Mouse (Mus musculus) midbrain, embryonic 13.5 days (tissue): Measurements from ENCODE around the gene Wdr91. TPM values are rescaled to one million over a fixed set of nuclear protein-coding genes. Genes with fewer than 3 reads are reported as not detected.

Experiments used
- ATAC-seq: fragments of 200-750 bp; cut with Nextera tagmentation; 2 replicates; pipeline ENCODE4 v1.8.0; 2017; ENCODE audit warnings: mild to moderate bottlenecking, moderate TSS enrichment, moderate library complexity
- H3K27ac ChIP-seq: fragments of 300-500 bp; sonication (generic); 2 replicates; pipeline ENCODE4 v1.5.1; 2015; ENCODE audit warnings: inconsistent platforms, mild to moderate bottlenecking, moderate library complexity
- H3K27me3 ChIP-seq: fragments of 300-500 bp; sonication (generic); 2 replicates; pipeline ENCODE4 v1.6.1; 2015; ENCODE audit warnings: mild to moderate bottlenecking, inconsistent platforms
- H3K36me3 ChIP-seq: fragments of 300-500 bp; sonication (generic); 2 replicates; pipeline ENCODE4 v1.6.1; 2015; ENCODE audit warnings: mild to moderate bottlenecking, inconsistent platforms
- H3K4me1 ChIP-seq: fragments of 300-500 bp; sonication (generic); replicated peaks from 2 replicates; pipeline ENCODE4 v1.6.1; 2015; ENCODE audit warnings: inconsistent platforms
- H3K4me2 ChIP-seq: fragments of 300-500 bp; sonication (generic); replicated peaks from 2 replicates; pipeline ENCODE4 v1.6.1; 2015; ENCODE audit warnings: moderate library complexity, mild to moderate bottlenecking, inconsistent platforms
- H3K4me3 ChIP-seq: fragments of 300-500 bp; sonication (generic); replicated peaks from 2 replicates; pipeline ENCODE4 v1.5.1; 2015; ENCODE audit warnings: mild to moderate bottlenecking, inconsistent platforms
- H3K9ac ChIP-seq: fragments of 300-500 bp; sonication (generic); replicated peaks from 2 replicates; pipeline ENCODE4 v1.6.1; 2015; ENCODE audit warnings: mild to moderate bottlenecking, inconsistent platforms
- H3K9me3 ChIP-seq: fragments of 300-500 bp; sonication (generic); 2 replicates; pipeline ENCODE4 v1.6.1; 2016; ENCODE audit warnings: mild to moderate bottlenecking, inconsistent platforms
- WGBS: fragments of 180-500 bp; shearing (Covaris S2); methylation state at CpG from one replicate; pipeline ENCODE4 v1.1.7; 2015; 5-methylcytosine and 5-hydroxymethylcytosine counted together
- polyA plus RNA-seq: library from polyadenylated mRNA; unstranded; fragments of >200 nt; fragmentation: Nextera tagmentation; extraction: Ambion mirVana; gene quantifications from 2 replicates; pipeline ENCODE4 v1.2.1, GENCODE M21; 2015

Wdr91 gene
- polyA plus RNA-seq, 1 experiment from 2014 or later: 12.0 TPM

- no peak for ATAC-seq
- Histone ChIP-seq H3K4me1 (no peaks in the 10 kb centered on the region), H3K4me2 (no peak overlapping the region), H3K27me3 (no peaks in the 10 kb centered on the region), H3K9ac (no peak overlapping the region), H3K36me3 (no peaks in the 10 kb centered on the region), H3K27ac (no peak overlapping the region), H3K4me3 (no peak overlapping the region), H3K9me3 (no peaks in the 10 kb centered on the region)
- 87% methylated on average over 8 of the region's 8 CpGs for WGBS
These were observed 28.8 kb upstream of the Wdr91 start for GRCm38 (mm10) chr6:34939451-34939850.

- H3K9ac ChIP-seq: no peak overlapping the region
- no peaks in the 10 kb centered on the region for H3K4me1 ChIP-seq
- H3K9me3 ChIP-seq: no peaks in the 10 kb centered on the region
- ATAC-seq: no peak
- H3K36me3 ChIP-seq: no peaks in the 10 kb centered on the region
- no peak overlapping the region for H3K27ac ChIP-seq
- whole genome bisulfite sequencing: 40% methylated on average over 4 of the region's 4 CpGs
- no peak overlapping the region for H3K4me2 ChIP-seq
- no peaks in the 10 kb centered on the region for H3K27me3 ChIP-seq
- no peak overlapping the region for H3K4me3 ChIP-seq
These were observed 28.3 kb upstream of the Wdr91 start for GRCm38 (mm10) chr6:34938929-34939325.

GRCm38 (mm10) chr6:34938280-34938928 is 27.7 kb upstream of the Wdr91 start:
- Histone ChIP-seq H3K9me3 (no peaks in the 10 kb centered on the region), H3K4me1 (no peaks in the 10 kb centered on the region), H3K4me2 (no peak overlapping the region), H3K9ac (no peak overlapping the region), H3K4me3 (no peak overlapping the region), H3K27ac (no peak overlapping the region), H3K27me3 (no peaks in the 10 kb centered on the region), H3K36me3 (no peaks in the 10 kb centered on the region)
- WGBS: 80% methylated on average over 7 of the region's 7 CpGs
- no peak for ATAC-seq

- Histone ChIP-seq H3K4me2 (no peak overlapping the region), H3K9me3 (no peaks in the 10 kb centered on the region), H3K4me1 (no peaks in the 10 kb centered on the region), H3K27me3 (no peaks in the 10 kb centered on the region), H3K4me3 (no peak overlapping the region), H3K36me3 (no peaks in the 10 kb centered on the region), H3K27ac (no peak overlapping the region), H3K9ac (no peak overlapping the region)
- 74% methylated on average over 5 of the region's 5 CpGs for WGBS
- ATAC-seq: no peak
These were observed 26.1 kb upstream of the Wdr91 start for GRCm38 (mm10) chr6:34936743-34937142.

GRCm38 (mm10) chr6:34932633-34933032 is 22.0 kb upstream of the Wdr91 start:
- WGBS: 91% methylated on average over 1 of the region's 1 CpGs
- ATAC-seq: no peak
- no peaks in the 10 kb centered on the region for H3K36me3 ChIP-seq
- H3K27ac ChIP-seq: no peak overlapping the region
- no peak overlapping the region for H3K4me3 ChIP-seq
- no peaks in the 10 kb centered on the region for H3K9me3 ChIP-seq
- H3K4me2 ChIP-seq: no peak overlapping the region
- no peaks in the 10 kb centered on the region for H3K27me3 ChIP-seq
- H3K9ac ChIP-seq: no peak overlapping the region
- no peaks in the 10 kb centered on the region for H3K4me1 ChIP-seq

- Histone ChIP-seq H3K4me3 (no peak overlapping the region), H3K9me3 (no peaks in the 10 kb centered on the region), H3K9ac (no peak overlapping the region), H3K36me3 (no peaks in the 10 kb centered on the region), H3K4me2 (no peak overlapping the region), H3K27ac (no peak overlapping the region), H3K27me3 (no peaks in the 10 kb centered on the region), H3K4me1 (no peaks in the 10 kb centered on the region)
- no peak for ATAC-seq
- WGBS: 89% methylated on average over 8 of the region's 8 CpGs
These were observed 16.9 kb upstream of the Wdr91 start for GRCm38 (mm10) chr6:34927594-34927993.

GRCm38 (mm10) chr6:34927156-34927555 is 16.5 kb upstream of the Wdr91 start:
- Histone ChIP-seq H3K27me3 (no peaks in the 10 kb centered on the region), H3K4me3 (no peak overlapping the region), H3K36me3 (no peaks in the 10 kb centered on the region), H3K4me2 (no peak overlapping the region), H3K4me1 (no peaks in the 10 kb centered on the region), H3K9me3 (no peaks in the 10 kb centered on the region), H3K9ac (no peak overlapping the region), H3K27ac (no peak overlapping the region)
- ATAC-seq: 0 out of 2 replicates have a peak, but pooled peaks have one; percentile 20
- WGBS: 41% methylated on average over 4 of the region's 4 CpGs

- Histone ChIP-seq H3K4me2 (no peak overlapping the region), H3K27ac (no peak overlapping the region), H3K4me3 (no peak overlapping the region), H3K27me3 (no peaks in the 10 kb centered on the region), H3K9ac (no peak overlapping the region), H3K4me1 (no peaks in the 10 kb centered on the region), H3K9me3 (no peaks in the 10 kb centered on the region), H3K36me3 (no peaks in the 10 kb centered on the region)
- no peak for ATAC-seq
- 45% methylated on average over 13 of the region's 14 CpGs for WGBS
These were observed 11.3 kb upstream of the Wdr91 start for GRCm38 (mm10) chr6:34921941-34922340.

GRCm38 (mm10) chr6:34920631-34921030 is 10.0 kb upstream of the Wdr91 start:
- no peaks in the 10 kb centered on the region for H3K4me1 ChIP-seq
- no peak for ATAC-seq
- no peak overlapping the region for H3K9ac ChIP-seq
- no peaks in the 10 kb centered on the region for H3K36me3 ChIP-seq
- no peak overlapping the region for H3K4me2 ChIP-seq
- no peak overlapping the region for H3K4me3 ChIP-seq
- H3K9me3 ChIP-seq: no peaks in the 10 kb centered on the region
- H3K27me3 ChIP-seq: no peaks in the 10 kb centered on the region
- H3K27ac ChIP-seq: no peak overlapping the region
- 98% methylated on average over 12 of the region's 12 CpGs for WGBS

- H3K27ac ChIP-seq: no peak within 1 kb of the TSS
- no peaks in the 10 kb centered on the region for H3K4me1 ChIP-seq
- H3K4me3 ChIP-seq: no peak within 1 kb of the TSS
- ATAC-seq: no peak
- WGBS: 50% methylated on average over 10 of the region's 10 CpGs
- no peak within 1 kb of the TSS for H3K4me2 ChIP-seq
- H3K9ac ChIP-seq: no peak within 1 kb of the TSS
- H3K9me3 ChIP-seq: no peaks in the 10 kb centered on the region
- H3K36me3 ChIP-seq: no peaks in the 10 kb centered on the region
- H3K27me3 ChIP-seq: no peaks in the 10 kb centered on the region
These were observed 9.3 kb upstream of the Wdr91 start, which contains the start of gene Stra8 for GRCm38 (mm10) chr6:34919956-34920355. Gene Stra8 (plus strand): TSS chr6:34920163.

GRCm38 (mm10) chr6:34919146-34919545 is 8.5 kb upstream of the Wdr91 start:
- H3K27ac ChIP-seq: no peak overlapping the region
- no peak for ATAC-seq
- H3K9me3 ChIP-seq: no peaks in the 10 kb centered on the region
- H3K9ac ChIP-seq: no peak overlapping the region
- H3K36me3 ChIP-seq: no peaks in the 10 kb centered on the region
- H3K4me2 ChIP-seq: no peak overlapping the region
- no peak overlapping the region for H3K4me3 ChIP-seq
- no peaks in the 10 kb centered on the region for H3K27me3 ChIP-seq
- WGBS: 88% methylated on average over 7 of the region's 7 CpGs
- no peaks in the 10 kb centered on the region for H3K4me1 ChIP-seq

- no peak overlapping the region for H3K4me3 ChIP-seq
- no peaks in the 10 kb centered on the region for H3K36me3 ChIP-seq
- no peaks in the 10 kb centered on the region for H3K9me3 ChIP-seq
- H3K4me1 ChIP-seq: peaks cover 8% of the 10 kb centered on the region
- no peak overlapping the region for H3K9ac ChIP-seq
- ATAC-seq: no peak
- H3K27ac ChIP-seq: no peak overlapping the region
- 89% methylated on average over 3 of the region's 3 CpGs for WGBS
- H3K4me2 ChIP-seq: no peak overlapping the region
- no peaks in the 10 kb centered on the region for H3K27me3 ChIP-seq
These were observed 3.8 kb upstream of the Wdr91 start for GRCm38 (mm10) chr6:34914462-34914861.
